Mouse (Mus musculus): Measurements from ENCODE around the gene Il1r2.

DNA sequence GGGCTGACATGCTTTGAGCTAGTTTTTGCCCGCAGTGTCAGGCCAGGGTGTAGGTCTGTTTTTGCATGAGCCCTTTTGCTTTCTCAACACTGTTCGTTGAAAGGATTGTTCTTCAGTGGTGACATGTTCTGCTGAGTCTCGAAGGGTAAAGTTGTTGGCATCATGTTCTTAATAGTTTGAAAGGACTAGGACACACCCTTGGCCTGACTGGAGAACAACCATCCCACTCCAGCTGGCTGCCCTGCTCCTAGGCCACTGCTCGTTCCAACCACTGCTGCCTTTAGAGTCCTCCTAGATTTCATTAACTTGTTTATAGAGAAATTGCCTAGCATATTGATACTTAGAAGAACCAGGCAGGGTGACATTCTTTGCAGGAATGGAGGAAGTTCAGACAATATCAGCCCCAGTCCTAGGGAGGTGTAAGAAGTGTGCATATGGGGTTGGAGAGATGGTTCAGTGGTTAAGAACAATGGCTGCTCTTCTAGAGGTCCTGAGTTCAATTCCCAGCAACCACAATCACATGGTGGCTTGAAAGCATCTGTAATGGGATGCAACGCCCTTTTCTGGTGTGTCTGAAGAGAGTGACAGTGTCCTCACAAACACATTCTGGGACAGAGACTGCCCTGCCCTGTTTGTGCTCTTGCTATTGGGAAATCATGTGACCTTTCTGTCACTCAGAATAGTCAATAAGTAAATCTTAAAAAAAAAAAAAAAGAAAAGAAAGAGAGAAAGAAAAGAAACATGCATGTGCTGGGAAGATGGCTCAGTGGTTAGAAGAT lies 34.3 kb downstream of the Il1r2 start:
- TF ChIP-seq POLR2A (IDR thresholded peaks at IDR 0.05; ENCODE audit: insufficient read depth, low read depth, low read length) = no peak
- TF ChIP-seq CTCF (IDR thresholded peaks at IDR 0.05; ENCODE audit: insufficient read depth, low read depth, low read length) = no peak
